Mouse (Mus musculus) thymus, adult 2 months (tissue): ENCODE results near the gene Ndufa4l2. TPM values are rescaled to one million over a fixed set of nuclear protein-coding genes. Genes with fewer than 3 reads are reported as not detected.

ENCODE experiments used
- DNase-seq: peaks from one replicate; pipeline ENCODE4 v3.0.0; 2021
- H3K27ac ChIP-seq: fragments of 200-500 bp; 2 replicates; pipeline ENCODE4 v1.5.1; 2012; ENCODE audit warnings: low read length, control low read depth; ENCODE audit not compliant: control insufficient read depth, insufficient read depth
- H3K27me3 ChIP-seq: fragments of 200-500 bp; 2 replicates; pipeline ENCODE4 v1.6.1; 2012; ENCODE audit warnings: mild to moderate bottlenecking, low read length, moderate library complexity, mixed read lengths; ENCODE audit not compliant: control insufficient read depth, insufficient read depth
- H3K36me3 ChIP-seq: fragments of 200-500 bp; 2 replicates; pipeline ENCODE4 v1.6.1; 2012; ENCODE audit warnings: mild to moderate bottlenecking, low read length, moderate library complexity; ENCODE audit not compliant: control insufficient read depth, insufficient read depth
- H3K4me1 ChIP-seq: fragments of 200-500 bp; replicated peaks from 2 replicates; pipeline ENCODE4 v1.6.1; 2012; ENCODE audit warnings: low read length; ENCODE audit not compliant: control insufficient read depth, insufficient read depth
- H3K4me3 ChIP-seq: fragments of 200-500 bp; 2 replicates; pipeline ENCODE4 v1.5.1; 2012; ENCODE audit warnings: mild to moderate bottlenecking, low read length, control low read depth, moderate library complexity; ENCODE audit not compliant: control insufficient read depth, insufficient read depth
- CTCF ChIP-seq: fragments of 200-500 bp; IDR thresholded peaks from 2 replicates; pipeline ENCODE4 v1.5.1; 2012; ENCODE audit warnings: mild to moderate bottlenecking, control low read depth, low read length, moderate library complexity, borderline replicate concordance; ENCODE audit not compliant: control insufficient read depth, poor library complexity, insufficient read depth; ENCODE audit errors: extremely low read depth
- POLR2A ChIP-seq: fragments of 200-500 bp; IDR thresholded peaks from 2 replicates; pipeline ENCODE4 v1.6.1; 2012; ENCODE audit warnings: mild to moderate bottlenecking, low read length, control low read depth, moderate library complexity; ENCODE audit not compliant: control insufficient read depth, poor library complexity, insufficient read depth; ENCODE audit errors: extremely low read depth
- WGBS: fragments of 180-500 bp; shearing (Covaris S2); methylation state at CpG from one replicate; pipeline ENCODE4 v1.1.7; 2018; 5-methylcytosine and 5-hydroxymethylcytosine counted together
- polyA plus RNA-seq: library from polyadenylated mRNA; depleted of rRNA; stranded (reverse); fragments of >200 nt; gene quantifications from 2 replicates; pipeline ENCODE4 v1.2.3, GENCODE M21; 2012

Ndufa4l2 gene
- polyA plus RNA-seq, 1 experiment, result 13.5 TPM

- Histone ChIP-seq H3K4me1 (no peaks in the 10 kb centered on the region), H3K27ac (no peak overlapping the region), H3K27me3 (no peaks in the 10 kb centered on the region), H3K36me3 (peaks cover 45% of the 10 kb centered on the region), H3K4me3 (no peak overlapping the region)
- TF ChIP-seq CTCF, result no peak
- no peak for TF ChIP-seq POLR2A
- 96% methylated on average over 3 of the region's 3 CpGs for WGBS
- DNase-seq, result no peak
Measured at GRCm38 (mm10) chr10:127492118-127492517, 22.6 kb upstream of the Ndufa4l2 start.

- TF ChIP-seq POLR2A, result no peak
- no peak for TF ChIP-seq CTCF
- DNase-seq, result no peak
- WGBS, result 94% methylated on average over 3 of the region's 3 CpGs
- Histone ChIP-seq H3K4me3 (no peak overlapping the region), H3K27ac (no peak overlapping the region), H3K4me1 (no peaks in the 10 kb centered on the region), H3K27me3 (no peaks in the 10 kb centered on the region), H3K36me3 (peaks cover 46% of the 10 kb centered on the region)
Measured at GRCm38 (mm10) chr10:127496156-127496555, 18.6 kb upstream of the Ndufa4l2 start.

- no peak overlapping the region for H3K4me3 ChIP-seq
- H3K27me3 ChIP-seq, result no peaks in the 10 kb centered on the region
- H3K27ac ChIP-seq, result no peak overlapping the region
- TF ChIP-seq CTCF, result no peak
- TF ChIP-seq POLR2A, result no peak
- H3K36me3 ChIP-seq, result peaks cover 31% of the 10 kb centered on the region
- 96% methylated on average over 5 of the region's 5 CpGs for WGBS
- DNase-seq, result no peak
- no peaks in the 10 kb centered on the region for H3K4me1 ChIP-seq
Measured at GRCm38 (mm10) chr10:127499516-127499915, 15.3 kb upstream of the Ndufa4l2 start.

GRCm38 (mm10) chr10:127500042-127500441 lies 14.7 kb upstream of the Ndufa4l2 start:
- TF ChIP-seq CTCF (no peak), POLR2A (no peak)
- H3K4me3 ChIP-seq, result no peak overlapping the region
- H3K27ac ChIP-seq, result no peak overlapping the region
- peaks cover 30% of the 10 kb centered on the region for H3K36me3 ChIP-seq
- H3K4me1 ChIP-seq, result no peaks in the 10 kb centered on the region
- H3K27me3 ChIP-seq, result no peaks in the 10 kb centered on the region
- WGBS, result 93% methylated on average over 4 of the region's 4 CpGs
- no peak for DNase-seq

GRCm38 (mm10) chr10:127500894-127501893 lies 13.6 kb upstream of the Ndufa4l2 start, which contains the start of gene Stac3:
Gene Stac3, plus strand, starts transcription at chr10:127501686.
- no peaks in the 10 kb centered on the region for H3K27me3 ChIP-seq
- 92% methylated on average over 13 of the region's 13 CpGs for WGBS
- no peak within 1 kb of the TSS for H3K4me3 ChIP-seq
- H3K4me1 ChIP-seq, result no peaks in the 10 kb centered on the region
- H3K36me3 ChIP-seq, result peaks cover 21% of the 10 kb centered on the region; the same call in 1 of the 2 replicates
- no peak within 1 kb of the TSS for H3K27ac ChIP-seq
- no peak for DNase-seq
- TF ChIP-seq CTCF, result no peak
- no peak for TF ChIP-seq POLR2A

GRCm38 (mm10) chr10:127508239-127508638 lies 6.5 kb upstream of the Ndufa4l2 start:
- Histone ChIP-seq H3K27me3 (peaks cover 1% of the 10 kb centered on the region; the same call in 1 of the 2 replicates), H3K36me3 (no peaks in the 10 kb centered on the region), H3K4me1 (peaks cover 31% of the 10 kb centered on the region), H3K4me3 (no peak overlapping the region), H3K27ac (no peak overlapping the region)
- 6% methylated on average over 15 of the region's 15 CpGs for WGBS
- TF ChIP-seq CTCF (peak; percentile 88), POLR2A (no peak)
- DNase-seq, result peak; percentile 87
